Mouse (Mus musculus) embryonic facial prominence, embryonic 12.5 days (tissue): ENCODE data around the gene Rad9b. TPM values are rescaled to one million over a fixed set of nuclear protein-coding genes. Genes with fewer than 3 reads are reported as not detected.

Experiments used
- ATAC-seq: fragments of 200-750 bp; cut with Nextera tagmentation; 2 replicates; pipeline ENCODE4 v1.8.0; 2017; ENCODE audit not compliant: insufficient number of reproducible peaks, insufficient read depth, low FRiP score, low TSS enrichment
- H3K27ac ChIP-seq: fragments of 300-500 bp; sonication (generic); 2 replicates; pipeline ENCODE4 v1.5.1; 2016; ENCODE audit warnings: mild to moderate bottlenecking
- H3K27me3 ChIP-seq: fragments of 300-500 bp; sonication (generic); 2 replicates; pipeline ENCODE4 v1.6.1; 2016; ENCODE audit warnings: mild to moderate bottlenecking, moderate library complexity
- H3K36me3 ChIP-seq: fragments of 300-500 bp; sonication (generic); 2 replicates; pipeline ENCODE4 v1.6.1; 2016; ENCODE audit warnings: mild to moderate bottlenecking
- H3K4me1 ChIP-seq: fragments of 300-500 bp; sonication (generic); 2 replicates; pipeline ENCODE4 v1.6.1; 2016
- H3K4me2 ChIP-seq: fragments of 300-500 bp; sonication (generic); replicated peaks from 2 replicates; pipeline ENCODE4 v1.6.1; 2016; ENCODE audit warnings: mild to moderate bottlenecking, moderate library complexity
- H3K4me3 ChIP-seq: fragments of 300-500 bp; sonication (generic); 2 replicates; pipeline ENCODE4 v1.5.1; 2016; ENCODE audit warnings: mild to moderate bottlenecking
- H3K9ac ChIP-seq: fragments of 300-500 bp; sonication (generic); 2 replicates; pipeline ENCODE4 v1.6.1; 2016; ENCODE audit warnings: mild to moderate bottlenecking, moderate library complexity
- H3K9me3 ChIP-seq: fragments of 300-500 bp; sonication (generic); 2 replicates; pipeline ENCODE4 v1.6.1; 2016; ENCODE audit warnings: mild to moderate bottlenecking, moderate library complexity
- WGBS: fragments of 180-500 bp; shearing (Covaris S2); methylation state at CpG from one replicate; pipeline ENCODE4 v1.1.7; 2016; 5-methylcytosine and 5-hydroxymethylcytosine counted together
- polyA plus RNA-seq: library from polyadenylated mRNA; unstranded; fragments of >200 nt; fragmentation: Nextera tagmentation; extraction: Ambion mirVana; gene quantifications from 2 replicates; pipeline ENCODE4 v1.2.1, GENCODE M21; 2016

Rad9b gene
- polyA plus RNA-seq, 1 experiment from 2014 or later: 17.1 TPM

DNA sequence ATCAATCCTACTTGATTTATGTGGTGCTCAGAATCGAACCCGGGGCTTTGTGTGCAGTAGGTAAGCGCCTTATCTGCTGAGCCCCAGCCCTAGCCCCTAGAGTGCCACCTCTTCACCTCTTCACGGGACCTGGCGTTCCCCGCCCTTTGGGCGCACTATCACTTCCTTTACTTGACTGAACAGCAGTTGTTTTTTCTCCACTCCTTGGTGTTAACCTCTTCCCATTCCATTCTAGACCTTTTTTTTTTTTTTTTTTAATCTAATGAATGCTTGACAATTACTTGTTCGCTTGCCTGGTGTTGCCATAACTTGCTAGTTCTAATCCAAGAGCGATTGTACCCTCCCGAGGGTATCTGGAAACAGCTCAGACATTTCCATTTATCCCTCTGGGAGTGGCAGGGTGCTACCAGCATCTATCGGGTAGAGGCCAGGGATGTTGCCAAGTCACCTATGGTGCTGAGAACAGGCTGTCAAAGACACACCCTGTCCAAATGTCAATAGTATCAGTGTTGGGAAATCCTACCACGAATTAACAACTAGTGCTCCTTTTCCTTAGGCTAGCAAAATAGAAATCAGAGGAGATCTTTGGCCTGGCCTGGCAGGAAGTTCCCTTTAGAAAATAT, 74.1 kb downstream of the Rad9b start:
- no peak overlapping the region for H3K9ac ChIP-seq
- H3K36me3 ChIP-seq: no peaks in the 10 kb centered on the region
- H3K27me3 ChIP-seq: no peaks in the 10 kb centered on the region
- no peaks in the 10 kb centered on the region for H3K9me3 ChIP-seq
- H3K27ac ChIP-seq: no peak overlapping the region
- H3K4me2 ChIP-seq: no peak overlapping the region
- H3K4me3 ChIP-seq: no peak overlapping the region
- no peak for ATAC-seq
- 75% methylated on average over 12 of the region's 12 CpGs for WGBS
- H3K4me1 ChIP-seq: peaks cover 11% of the 10 kb centered on the region

DNA sequence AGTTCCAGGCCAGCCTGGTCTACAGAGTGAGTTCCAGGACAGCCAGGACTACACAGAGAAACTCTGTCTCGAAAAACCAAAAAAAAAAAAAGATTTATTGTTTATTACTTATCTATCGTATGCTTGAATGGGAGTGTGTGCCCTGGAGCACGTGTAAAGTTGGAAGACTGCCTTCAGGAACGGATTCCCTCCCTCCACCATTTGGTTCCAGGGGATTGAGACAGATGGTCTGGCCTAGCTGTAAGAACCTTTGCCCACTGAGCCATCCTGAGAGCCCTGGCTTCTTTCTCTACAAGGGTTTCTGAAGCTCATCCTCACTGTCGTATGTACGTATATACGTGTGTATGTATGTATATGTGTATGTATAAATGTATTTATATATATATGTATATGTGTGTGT, 75.1 kb downstream of the Rad9b start:
- Histone ChIP-seq H3K9ac (no peak overlapping the region), H3K27me3 (no peaks in the 10 kb centered on the region), H3K4me3 (no peak overlapping the region), H3K4me1 (peaks cover 17% of the 10 kb centered on the region), H3K9me3 (no peaks in the 10 kb centered on the region), H3K4me2 (no peak overlapping the region), H3K36me3 (no peaks in the 10 kb centered on the region), H3K27ac (no peak overlapping the region)
- WGBS: 90% methylated on average over 7 of the region's 7 CpGs
- no peak for ATAC-seq

DNA sequence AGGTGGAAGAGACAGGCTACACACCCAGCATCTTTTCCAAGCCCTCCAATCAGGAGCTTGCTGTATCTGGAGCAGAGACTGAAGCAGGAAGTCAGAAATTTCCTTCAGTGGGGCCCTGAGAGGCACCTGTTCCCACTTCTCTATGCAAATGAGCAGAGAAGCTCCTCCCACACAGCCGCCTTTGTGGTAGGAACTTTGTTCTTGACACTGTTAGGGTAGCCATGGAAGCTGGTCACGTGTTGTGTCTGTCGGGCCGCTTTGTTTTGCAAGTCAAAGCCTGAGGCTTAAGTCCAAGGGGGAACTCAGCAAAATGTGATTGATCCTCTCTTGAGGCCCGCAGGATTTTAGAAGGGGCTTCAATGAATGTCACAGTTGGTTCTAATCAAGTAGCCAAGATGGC, 79.2 kb downstream of the Rad9b start:
- Histone ChIP-seq H3K9ac (no peak overlapping the region), H3K4me1 (peaks cover 6% of the 10 kb centered on the region; the same call in 1 of the 2 replicates), H3K9me3 (no peaks in the 10 kb centered on the region), H3K4me3 (no peak overlapping the region), H3K4me2 (no peak overlapping the region), H3K27ac (no peak overlapping the region), H3K36me3 (no peaks in the 10 kb centered on the region), H3K27me3 (no peaks in the 10 kb centered on the region)
- WGBS: 18% methylated on average over 5 of the region's 5 CpGs
- no peak for ATAC-seq

Other genes with a start within 250 kb of the Rad9b start
- gene Ccdc63, start 213.4 kb downstream of the Rad9b start, polyA plus RNA-seq: not detected in 2 replicates
- 307 and 312 TPM in 2 replicates for gene Ppp1cc, start 196.0 kb downstream of the Rad9b start, polyA plus RNA-seq
- gene Hvcn1, start 147.4 kb downstream of the Rad9b start, polyA plus RNA-seq: 11.7 and 13.0 TPM in 2 replicates
- 5.9 and 6.5 TPM in 2 replicates for gene Tctn1, start 89.8 kb downstream of the Rad9b start, polyA plus RNA-seq
- 11.9 and 12.0 TPM in 2 replicates for gene Pptc7, start 69.9 kb downstream of the Rad9b start, polyA plus RNA-seq
- 178 and 183 TPM in 2 replicates for gene Vps29, start 136 bp upstream of the Rad9b start, polyA plus RNA-seq
- gene Gpn3, start 17.6 kb upstream of the Rad9b start, polyA plus RNA-seq: 70.0 and 77.7 TPM in 2 replicates
- gene Fam216a, start 18.1 kb upstream of the Rad9b start, polyA plus RNA-seq: 90.5 and 99.6 TPM in 2 replicates
- 75.8 and 88.9 TPM in 2 replicates for gene Arpc3, start 37.6 kb upstream of the Rad9b start, polyA plus RNA-seq
- 56.1 and 58.0 TPM in 2 replicates for gene Anapc7, start 67.5 kb upstream of the Rad9b start, polyA plus RNA-seq
- gene Atp2a2, start 148.0 kb upstream of the Rad9b start, polyA plus RNA-seq: 51.3 and 51.5 TPM in 2 replicates